Mouse (Mus musculus) testis, adult 2 months (tissue): ENCODE data around the gene Gpnmb.

ENCODE experiments used
- CTCF ChIP-seq: fragments of 200-500 bp; IDR thresholded peaks from 2 replicates; pipeline ENCODE4 v1.5.1; 2012; ENCODE audit warnings: low read depth, mild to moderate bottlenecking, inconsistent platforms, low read length, moderate library complexity; ENCODE audit not compliant: control insufficient read depth, insufficient read depth, insufficient replicate concordance
- POLR2A ChIP-seq: fragments of 200-500 bp; IDR thresholded peaks from 2 replicates; pipeline ENCODE4 v1.6.1; 2012; ENCODE audit warnings: low read depth, mild to moderate bottlenecking, inconsistent platforms, low read length, moderate library complexity; ENCODE audit not compliant: control insufficient read depth

DNA sequence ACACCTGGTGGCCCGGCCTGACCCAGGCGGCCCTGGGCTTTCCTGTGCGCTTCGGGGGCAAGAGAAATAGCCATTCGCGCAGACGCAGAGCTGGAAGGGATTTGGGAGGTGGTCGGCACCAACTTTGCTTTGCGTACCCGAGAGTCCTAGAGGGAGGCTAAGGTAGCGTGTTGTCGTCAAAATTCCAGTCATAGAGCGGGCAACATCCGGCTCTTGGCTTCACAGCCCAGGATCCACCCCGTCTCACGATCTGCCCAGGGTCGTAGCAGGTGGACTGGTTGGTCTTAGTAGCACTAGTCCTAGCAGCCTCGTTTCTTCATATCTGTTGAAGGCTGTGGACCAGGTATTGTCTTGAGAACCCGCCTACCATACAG lies 37.8 kb downstream of the Gpnmb start:
- TF ChIP-seq CTCF (no peak), POLR2A (no peak)
